ENCODE assay signal across 9 mouse cellular contexts in the genomic region with DNA sequence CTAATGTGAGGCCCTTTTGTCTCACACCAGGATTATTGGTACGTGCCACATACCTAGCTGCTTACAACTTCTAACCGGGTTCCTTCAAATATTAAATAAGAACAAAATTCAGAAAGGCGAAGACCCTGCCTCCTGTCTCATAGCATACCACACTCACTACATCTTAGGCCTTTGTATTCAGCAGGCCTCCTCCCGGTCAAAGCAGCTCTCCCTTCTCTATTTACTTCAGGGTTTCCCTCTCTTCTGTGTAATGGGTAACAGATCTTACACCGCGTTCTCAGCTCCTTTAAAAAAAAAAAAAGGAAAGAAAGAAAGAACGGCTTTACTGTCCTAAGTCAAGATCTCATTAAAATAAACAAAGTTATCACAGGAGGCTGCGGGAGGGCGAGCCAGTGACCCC. TPM values are rescaled to one million over a fixed set of nuclear protein-coding genes. Genes with fewer than 3 reads are reported as not detected.
DNase-seq lines count a peak whose midpoint lies in the region; ATAC-seq and TF ChIP-seq lines count a peak whose summit lies in the region.
"Had no signal": no experiment of that assay in that cellular context is flagged by ENCODE, and none has a peak within 500 bp of the region (broad histone marks: within the 10 kb centered on the region; RNA-seq: fewer than 3 reads in every experiment).

No protein-coding gene starts in this region.

- no peaks in the 10 kb centered on the region for H3K9me3 ChIP-seq in heart, embryonic 13.5 days
- no peaks in the 10 kb centered on the region for H3K9me3 ChIP-seq in G1E (replicated peaks)
- no peaks in the 10 kb centered on the region for H3K9me3 ChIP-seq in forebrain, embryonic 16.5 days (ENCODE audit: control insufficient read depth, low read length)
- no peaks in the 10 kb centered on the region for H3K9me3 ChIP-seq in megakaryocyte, embryonic 14.5 days

- peak overlapping the region; percentile 95 for H3K27ac ChIP-seq in heart, embryonic 13.5 days (replicated peaks)
- H3K27ac ChIP-seq in forebrain, embryonic 16.5 days (ENCODE audit: low read length): peak overlapping the region; percentile 90

- peak overlapping the region; percentile 76 for H3K4me3 ChIP-seq in heart, embryonic 13.5 days
- H3K4me3 ChIP-seq in G1E (ENCODE audit: low read depth, low read length): peak overlapping the region; percentile 94
- H3K4me3 ChIP-seq in forebrain, embryonic 16.5 days (replicated peaks; ENCODE audit: low read length): peak overlapping the region; percentile 94
- peak overlapping the region; percentile 99 for H3K4me3 ChIP-seq in megakaryocyte, embryonic 14.5 days (replicated peaks)

- peaks cover 47% of the 10 kb centered on the region for H3K36me3 ChIP-seq in heart, embryonic 13.5 days
- H3K36me3 ChIP-seq in G1E (replicated peaks): peaks cover 68% of the 10 kb centered on the region
- H3K36me3 ChIP-seq in forebrain, embryonic 16.5 days (ENCODE audit: control insufficient read depth, insufficient read depth): no peaks in the 10 kb centered on the region
- peaks cover 46% of the 10 kb centered on the region for H3K36me3 ChIP-seq in megakaryocyte, embryonic 14.5 days (replicated peaks; ENCODE audit: low read length)

- intact Hi-C loops in heart, postnatal 10 days (cut with DNase I): no loop called here

- H3K9ac ChIP-seq in heart, embryonic 13.5 days: peak overlapping the region; percentile 93
- H3K9ac ChIP-seq in forebrain, embryonic 16.5 days (replicated peaks; ENCODE audit: low read depth, low read length): peak overlapping the region; percentile 92

- no peak for DNase-seq in heart, postnatal 10 days
- DNase-seq in G1E (ENCODE audit: low spot score): no peak
- DNase-seq in ovary, postnatal 14 days (ENCODE audit: low spot score): no peak
- no peak for DNase-seq in cerebellum, adult 11 months
- no peak for DNase-seq in frontal cortex, postnatal 36 days (ENCODE audit: low spot score in 2 of 2)

- TF ChIP-seq CTCF in G1E (IDR thresholded peaks at IDR 0.05; ENCODE audit: low read depth, low read length): no peak

- H3K4me2 ChIP-seq in heart, embryonic 13.5 days: peak overlapping the region; percentile 83
- H3K4me2 ChIP-seq in forebrain, embryonic 16.5 days (ENCODE audit: low read length): peak overlapping the region; percentile 87

- peaks cover 39% of the 10 kb centered on the region for H3K4me1 ChIP-seq in heart, embryonic 13.5 days
- H3K4me1 ChIP-seq in G1E (ENCODE audit: insufficient read depth, low read depth, low read length): peaks cover 45% of the 10 kb centered on the region
- H3K4me1 ChIP-seq in forebrain, embryonic 16.5 days (replicated peaks; ENCODE audit: control insufficient read depth, insufficient read depth, low read length): peaks cover 24% of the 10 kb centered on the region
- H3K4me1 ChIP-seq in megakaryocyte, embryonic 14.5 days: peaks cover 41% of the 10 kb centered on the region

- no peak for ATAC-seq in heart, embryonic 13.5 days (ENCODE audit: extremely low read depth, insufficient number of reproducible peaks, low FRiP score, low TSS enrichment)
- peak; percentile 11; the same call in 1 of the 2 replicates for ATAC-seq in G1E (ENCODE audit: extremely low read depth, insufficient number of reproducible peaks, low FRiP score, poor library complexity, severe bottlenecking)
- no peak for ATAC-seq in forebrain, embryonic 16.5 days

- 17% methylated on average over 9 of the region's 9 CpGs for WGBS in heart, embryonic 13.5 days
- 10% methylated on average over 9 of the region's 9 CpGs for WGBS in forebrain, embryonic 16.5 days

- H3K27me3 ChIP-seq in heart, embryonic 13.5 days (replicated peaks): no peaks in the 10 kb centered on the region
- no peaks in the 10 kb centered on the region for H3K27me3 ChIP-seq in G1E (ENCODE audit: insufficient read depth, low read length)
- no peaks in the 10 kb centered on the region for H3K27me3 ChIP-seq in forebrain, embryonic 16.5 days (replicated peaks; ENCODE audit: control insufficient read depth, insufficient read depth, low read length)
- no peaks in the 10 kb centered on the region for H3K27me3 ChIP-seq in megakaryocyte, embryonic 14.5 days (replicated peaks)

RNA-seq across cellular contexts. Expression of a gene that starts 0.8 kb away (rescaled TPM):
- polyA plus RNA-seq in heart, embryonic 13.5 days (2015; fragmentation: Nextera tagmentation; extraction: Ambion mirVana): 71.8 and 82.5 TPM in 2 replicates
- 10 to 100 TPM; 14.7 to 15.3 TPM for total RNA-seq in heart, postnatal 10 days (2021)
- total RNA-seq in G1E (2014; fragmentation: Nextera tagmentation) (52.4 and 52.8 TPM in 2 replicates), G1E (2017) (66.0 and 66.5 TPM in 2 replicates)
- 82.8 and 84.1 TPM in 2 replicates for polyA plus RNA-seq in G1E (2012)
- 124 and 129 TPM in 2 replicates for polyA plus RNA-seq in forebrain, embryonic 16.5 days (2015; fragmentation: Nextera tagmentation; extraction: Ambion mirVana)
- 24.9 and 30.5 TPM in 2 replicates for polyA plus RNA-seq in megakaryocyte, embryonic 14.5 days (2012; ENCODE audit: insufficient read depth, low replicate concordance)

RNA-seq across cellular contexts. Expression of a gene that starts 0.9 kb away (rescaled TPM):
- polyA plus RNA-seq in heart, embryonic 13.5 days (2015; fragmentation: Nextera tagmentation; extraction: Ambion mirVana): 23.6 and 23.7 TPM in 2 replicates
- 10 to 100 TPM; 10.4 to 14.1 TPM for total RNA-seq in heart, postnatal 10 days (2021)
- total RNA-seq in G1E (2014; fragmentation: Nextera tagmentation) (82.2 and 121 TPM in 2 replicates), G1E (2017) (18.9 and 21.4 TPM in 2 replicates)
- 72.3 and 76.3 TPM in 2 replicates for polyA plus RNA-seq in G1E (2012)
- 19.9 and 21.8 TPM in 2 replicates for polyA plus RNA-seq in forebrain, embryonic 16.5 days (2015; fragmentation: Nextera tagmentation; extraction: Ambion mirVana)
- 14.7 and 19.2 TPM in 2 replicates for polyA plus RNA-seq in megakaryocyte, embryonic 14.5 days (2012; ENCODE audit: insufficient read depth, low replicate concordance)

RNA-seq across cellular contexts. Expression of a gene that starts 6.2 kb away (rescaled TPM):
- polyA plus RNA-seq in heart, embryonic 13.5 days (2015; fragmentation: Nextera tagmentation; extraction: Ambion mirVana): 9.1 and 10.1 TPM in 2 replicates
- 1 to 10 TPM; 8.7 to 8.9 TPM for total RNA-seq in heart, postnatal 10 days (2021)
- total RNA-seq in G1E (2014; fragmentation: Nextera tagmentation) (29.6 and 32.4 TPM in 2 replicates), G1E (2017) (4.5 and 5.2 TPM in 2 replicates)
- polyA plus RNA-seq in G1E (2012): 5.6 and 6.0 TPM in 2 replicates
- polyA plus RNA-seq in forebrain, embryonic 16.5 days (2015; fragmentation: Nextera tagmentation; extraction: Ambion mirVana): 13.2 and 17.3 TPM in 2 replicates
- polyA plus RNA-seq in megakaryocyte, embryonic 14.5 days (2012; ENCODE audit: insufficient read depth, low replicate concordance): 2.8 TPM in 1 of 2 replicates, not detected in the other

RNA-seq across cellular contexts. Expression of a gene that starts 13.4 kb away (rescaled TPM):
- 0.28 TPM in 1 of 2 replicates, not detected in the other for polyA plus RNA-seq in heart, embryonic 13.5 days (2015; fragmentation: Nextera tagmentation; extraction: Ambion mirVana)
- not detected for total RNA-seq in heart, postnatal 10 days (2021)
- total RNA-seq in G1E (2014; fragmentation: Nextera tagmentation): not detected in 2 replicates
- total RNA-seq in G1E (2017): 0.11 and 0.23 TPM in 2 replicates
- not detected in 2 replicates for polyA plus RNA-seq in G1E (2012)
- polyA plus RNA-seq in forebrain, embryonic 16.5 days (2015; fragmentation: Nextera tagmentation; extraction: Ambion mirVana): 0.45 and 0.85 TPM in 2 replicates
- 0.18 TPM in 1 of 2 replicates, not detected in the other for polyA plus RNA-seq in megakaryocyte, embryonic 14.5 days (2012; ENCODE audit: insufficient read depth, low replicate concordance)

RNA-seq across cellular contexts. Expression of a gene that starts 13.4 kb away (rescaled TPM):
- polyA plus RNA-seq in heart, embryonic 13.5 days (2015; fragmentation: Nextera tagmentation; extraction: Ambion mirVana): not detected in 2 replicates
- not detected for total RNA-seq in heart, postnatal 10 days (2021)
- total RNA-seq in G1E (2014; fragmentation: Nextera tagmentation) (not detected in 2 replicates), G1E (2017) (not detected in 2 replicates)
- polyA plus RNA-seq in G1E (2012): not detected in 2 replicates
- polyA plus RNA-seq in forebrain, embryonic 16.5 days (2015; fragmentation: Nextera tagmentation; extraction: Ambion mirVana): not detected in 2 replicates
- polyA plus RNA-seq in megakaryocyte, embryonic 14.5 days (2012; ENCODE audit: insufficient read depth, low replicate concordance): not detected in 2 replicates
- total RNA-seq: left cerebral cortex, postnatal 25 days had no signal
